Mouse (Mus musculus) bone marrow, adult 2 months (tissue): ENCODE results near the gene Pabpc4.

ENCODE experiments used
- CTCF ChIP-seq: fragments of 200-500 bp; IDR thresholded peaks from 2 replicates; pipeline ENCODE4 v1.5.1; 2011; ENCODE audit warnings: low read length, control low read depth; ENCODE audit not compliant: control insufficient read depth, insufficient read depth
- POLR2A ChIP-seq: fragments of 200-500 bp; IDR thresholded peaks from 2 replicates; pipeline ENCODE4 v1.6.1; 2011; ENCODE audit warnings: low read depth, mild to moderate bottlenecking, control low read depth, low read length, borderline replicate concordance; ENCODE audit not compliant: control insufficient read depth

- TF ChIP-seq CTCF (no peak), POLR2A (no peak; the same call in 1 of the 2 replicates)
Measured at GRCm38 (mm10) chr4:123239361-123240203, 22.6 kb upstream of the Pabpc4 start.
